Mouse (Mus musculus): Measurements from ENCODE around the gene Med15.
"Not testable (repeated sequence)": the region's sequence is repeated elsewhere in the genome, so short reads cannot be mapped to it uniquely, and the experiment has no call there.

Med15 gene

DNA sequence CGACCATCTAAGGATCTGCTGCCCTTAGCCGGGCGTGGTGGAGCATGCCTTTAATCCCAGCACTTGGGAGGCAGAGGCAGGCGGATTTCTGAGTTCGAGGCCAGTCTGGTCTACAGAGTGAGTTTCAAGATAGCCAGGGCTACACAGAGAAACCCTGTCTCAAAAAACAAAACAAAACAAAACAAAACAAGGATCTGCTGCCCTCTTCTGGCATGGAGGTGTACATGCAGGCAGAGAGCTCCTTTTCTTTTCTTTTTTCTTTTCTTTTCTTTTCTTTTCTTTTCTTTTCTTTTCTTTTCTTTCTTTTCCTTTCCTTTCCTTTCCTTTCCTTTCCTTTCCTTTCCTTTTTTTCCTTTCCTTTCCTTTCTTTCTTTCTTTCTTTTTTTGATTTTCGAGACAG, 118.0 kb downstream of the Med15 start:
- not testable (repeated sequence) for DNase-seq (ENCODE audit: low spot score in 2 of 2)

- DNase-seq (ENCODE audit: low spot score in 2 of 2) = no peak
Measured at GRCm38 (mm10) chr16:17611383-17611782, 121.3 kb downstream of the Med15 start.

DNA sequence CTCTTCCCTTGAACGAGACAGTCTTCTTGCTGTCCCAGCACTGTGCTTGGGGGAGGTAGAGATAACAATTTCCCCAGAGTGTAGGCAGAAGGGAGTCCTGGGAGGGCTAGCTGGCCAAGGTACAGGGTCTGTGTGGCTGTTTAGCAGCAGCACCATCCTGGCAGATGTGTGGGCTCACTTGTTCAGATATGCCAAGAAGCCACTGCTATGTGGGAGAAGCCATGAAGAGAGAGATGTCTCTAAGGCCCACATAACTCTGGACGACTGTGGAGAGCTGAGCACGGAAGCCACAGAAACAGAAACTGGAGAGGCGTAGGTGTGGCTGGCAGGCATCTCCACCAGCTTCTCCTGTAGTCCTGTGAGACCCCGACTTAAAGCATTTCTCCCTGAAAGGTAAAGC, 127.0 kb downstream of the Med15 start:
- DNase-seq (ENCODE audit: low spot score in 2 of 2) = no peak

DNA sequence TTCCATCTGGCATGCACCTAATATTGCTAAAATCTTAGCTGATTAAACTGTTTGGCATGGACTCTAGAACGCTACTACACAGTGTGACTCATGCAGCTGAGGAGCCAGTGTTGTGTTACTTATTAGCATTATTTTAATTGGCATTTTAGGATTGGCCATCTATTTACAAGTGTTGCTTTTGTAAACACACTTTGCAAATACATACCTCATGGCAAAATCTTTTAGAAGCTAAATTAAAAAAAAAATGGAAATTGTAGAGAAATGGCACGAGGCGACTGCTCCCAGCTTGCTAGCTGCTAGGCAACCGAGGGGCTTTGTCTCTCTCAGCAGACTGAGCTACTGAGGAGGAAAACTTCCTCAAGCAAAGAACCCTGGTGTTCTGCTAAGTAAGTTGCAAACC, 127.8 kb downstream of the Med15 start:
- DNase-seq (ENCODE audit: low spot score in 2 of 2) = no peak
